Mouse (Mus musculus) cerebellum, adult 2 months (tissue): ENCODE measurements around the gene Upk1a. TPM values are rescaled to one million over a fixed set of nuclear protein-coding genes. Genes with fewer than 3 reads are reported as not detected.

Source experiments
- DNase-seq, 2 experiments: peaks; one replicate each; pipeline ENCODE4 v3.0.0; 2021
- H3K27ac ChIP-seq: fragments of 200-500 bp; 2 replicates; pipeline ENCODE4 v1.5.1; 2012; ENCODE audit warnings: low read length, control low read depth, inconsistent platforms; ENCODE audit not compliant: insufficient read depth
- H3K27me3 ChIP-seq: fragments of 200-500 bp; 2 replicates; pipeline ENCODE4 v1.6.1; 2012; ENCODE audit warnings: inconsistent platforms, mild to moderate bottlenecking, low read length, moderate library complexity; ENCODE audit not compliant: control insufficient read depth, insufficient read depth
- H3K4me1 ChIP-seq: fragments of 200-500 bp; 2 replicates; pipeline ENCODE4 v1.6.1; 2011; ENCODE audit warnings: low read length; ENCODE audit not compliant: control insufficient read depth, insufficient read depth
- H3K4me3 ChIP-seq: fragments of 200-500 bp; replicated peaks from 2 replicates; pipeline ENCODE3; 2011; ENCODE audit warnings: mild to moderate bottlenecking, low read depth, low read length, control low read depth; ENCODE audit not compliant: insufficient read depth
- CTCF ChIP-seq: fragments of 200-500 bp; IDR thresholded peaks from 2 replicates; pipeline ENCODE4 v1.5.1; 2011; ENCODE audit warnings: low read depth, mild to moderate bottlenecking, control low read depth, low read length, moderate library complexity, borderline replicate concordance; ENCODE audit not compliant: insufficient read depth
- POLR2A ChIP-seq: fragments of 200-500 bp; IDR thresholded peaks from 2 replicates; pipeline ENCODE4 v1.6.1; 2011; ENCODE audit warnings: low read length, control low read depth, borderline replicate concordance; ENCODE audit not compliant: insufficient read depth
- WGBS: fragments of 180-500 bp; shearing (Covaris S2); methylation state at CpG from one replicate; pipeline ENCODE4 v1.1.7; 2018; 5-methylcytosine and 5-hydroxymethylcytosine counted together
- polyA plus RNA-seq: library from polyadenylated mRNA; depleted of rRNA; stranded (reverse); fragments of >200 nt; gene quantifications from 2 replicates; pipeline ENCODE4 v1.2.3, GENCODE M21; 2012

The Upk1a gene
- polyA plus RNA-seq, 1 experiment, result 2.0 TPM

- no peak for DNase-seq
- Histone ChIP-seq H3K27me3 (no peaks in the 10 kb centered on the region), H3K4me3 (no peak overlapping the region), H3K27ac (no peak overlapping the region), H3K4me1 (peaks cover 7% of the 10 kb centered on the region; the same call in 1 of the 2 replicates)
- TF ChIP-seq POLR2A, result no peak
- TF ChIP-seq CTCF, result no peak
- 83% methylated on average over 9 of the region's 9 CpGs for WGBS
Measured at GRCm38 (mm10) chr7:30590927-30591604, 21.6 kb downstream of the Upk1a start.

DNA sequence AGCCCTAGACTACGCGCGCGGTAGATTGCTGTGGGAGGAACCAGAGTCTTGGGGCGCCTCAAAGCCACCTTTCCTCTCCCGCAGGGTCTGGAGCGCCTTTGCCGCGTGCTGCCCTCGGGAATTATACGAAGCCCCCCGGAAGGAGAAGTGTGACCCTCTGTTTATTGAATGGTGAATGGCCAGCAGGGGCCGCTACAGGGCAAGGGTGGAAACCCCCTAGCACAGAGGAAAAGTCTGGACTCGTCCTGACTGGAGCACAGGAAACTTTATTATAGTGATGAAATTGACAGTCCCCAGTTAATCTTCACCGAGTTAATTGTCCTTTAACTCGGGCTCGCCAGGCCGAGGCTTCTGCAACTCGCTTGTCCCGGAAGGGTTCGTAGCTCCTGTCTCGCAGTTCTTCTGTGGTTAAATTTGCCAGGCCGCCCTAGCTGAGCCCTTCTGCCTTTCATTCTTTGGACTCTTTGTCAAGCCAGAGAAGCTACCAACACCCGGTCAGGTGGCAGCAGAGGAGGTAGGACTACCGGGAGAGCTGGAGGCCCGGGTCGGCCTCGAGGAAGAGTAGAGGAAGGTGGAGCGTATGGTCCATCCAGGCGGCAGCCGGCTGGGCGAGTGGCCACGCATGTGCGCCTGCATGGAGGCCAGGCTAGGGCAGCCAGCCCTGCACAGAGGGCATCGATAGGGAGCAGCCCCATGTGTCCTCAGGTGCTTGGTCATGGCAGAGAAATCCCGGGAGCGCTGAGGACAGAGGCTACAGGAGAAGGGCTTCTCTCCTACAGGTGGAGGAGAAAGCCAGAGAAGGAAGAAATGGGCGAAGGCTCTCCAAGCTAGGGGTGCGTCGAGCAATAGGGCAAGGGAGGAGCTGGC, 23.0 kb downstream of the Upk1a start:
- peaks cover 7% of the 10 kb centered on the region; the same call in 1 of the 2 replicates for H3K4me1 ChIP-seq
- H3K27ac ChIP-seq, result peak overlapping the region; percentile 44; the same call in 1 of the 2 replicates
- H3K27me3 ChIP-seq, result no peaks in the 10 kb centered on the region
- TF ChIP-seq CTCF (peak; percentile 89), POLR2A (no peak)
- DNase-seq, result peak; percentile 75 to 86
- WGBS, result 20% methylated on average over 40 of the region's 40 CpGs
- peak overlapping the region; percentile 69 for H3K4me3 ChIP-seq

- under 1% methylated on average over 62 of the region's 68 CpGs for WGBS
- Histone ChIP-seq H3K4me3 (peak within 1 kb of the TSS; percentile 69), H3K27me3 (no peaks in the 10 kb centered on the region), H3K27ac (peak within 1 kb of the TSS; percentile 83), H3K4me1 (peaks cover 7% of the 10 kb centered on the region; the same call in 1 of the 2 replicates)
- peak; percentile 97 to 99 for DNase-seq
- TF ChIP-seq CTCF, result no peak; the same call in 1 of the 2 replicates
- peak; percentile 39; the same call in 1 of the 2 replicates for TF ChIP-seq POLR2A
Measured at GRCm38 (mm10) chr7:30588676-30589434, 23.8 kb downstream of the Upk1a start, which contains the start of gene Kmt2b. Gene Kmt2b, minus strand, starts transcription at chr7:30588726.

GRCm38 (mm10) chr7:30587842-30588667, 24.6 kb downstream of the Upk1a start:
- H3K4me1 ChIP-seq, result peaks cover 7% of the 10 kb centered on the region; the same call in 1 of the 2 replicates
- peak in 1 of 2 experiments; percentile 80 for DNase-seq

GRCm38 (mm10) chr7:30586455-30587020, 26.1 kb downstream of the Upk1a start:
- 60% methylated on average over 28 of the region's 28 CpGs for WGBS
- Histone ChIP-seq H3K27ac (no peak overlapping the region), H3K4me1 (peaks cover 7% of the 10 kb centered on the region; the same call in 1 of the 2 replicates), H3K4me3 (no peak overlapping the region), H3K27me3 (no peaks in the 10 kb centered on the region)
- no peak for DNase-seq
- no peak for TF ChIP-seq POLR2A
- TF ChIP-seq CTCF, result no peak

More at GRCm38 (mm10) chr7:30587842-30588667, 24.6 kb downstream of the Upk1a start:
- no peak for TF ChIP-seq CTCF
- no peak for TF ChIP-seq POLR2A
- H3K27me3 ChIP-seq, result no peaks in the 10 kb centered on the region
- under 1% methylated on average over 67 of the region's 67 CpGs for WGBS
- peak overlapping the region; percentile 83 for H3K27ac ChIP-seq
- peak overlapping the region; percentile 62 for H3K4me3 ChIP-seq

DNA sequence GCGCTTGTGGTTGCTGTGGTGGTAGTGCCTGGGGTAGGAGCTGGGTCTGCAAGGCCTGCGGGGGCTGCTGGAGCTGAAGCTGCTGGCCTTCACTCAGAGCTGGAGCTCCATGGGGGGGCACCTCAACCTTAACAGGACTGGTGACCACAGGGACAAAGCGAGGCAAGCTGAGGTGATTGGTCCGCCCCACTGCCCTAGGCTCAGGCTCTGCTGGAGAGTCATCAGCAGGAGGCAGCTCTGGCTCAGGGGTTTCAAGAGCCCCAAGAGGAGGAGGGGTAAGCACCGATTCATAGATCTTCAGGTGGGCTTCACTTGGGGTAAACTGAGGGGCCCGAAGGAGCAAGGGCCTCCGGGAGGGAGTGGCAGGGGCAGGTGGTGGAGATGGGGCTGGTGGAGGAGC, 27.5 kb downstream of the Upk1a start:
- H3K27ac ChIP-seq, result no peak overlapping the region
- DNase-seq, result no peak
- H3K27me3 ChIP-seq, result no peaks in the 10 kb centered on the region
- WGBS, result 95% methylated on average over 7 of the region's 7 CpGs
- TF ChIP-seq POLR2A, result no peak
- TF ChIP-seq CTCF, result no peak
- no peak overlapping the region for H3K4me3 ChIP-seq
- H3K4me1 ChIP-seq, result peaks cover 7% of the 10 kb centered on the region; the same call in 1 of the 2 replicates

- TF ChIP-seq POLR2A (no peak), CTCF (no peak)
- H3K27ac ChIP-seq, result no peak overlapping the region
- H3K4me1 ChIP-seq, result peaks cover 7% of the 10 kb centered on the region; the same call in 1 of the 2 replicates
- no peak overlapping the region for H3K4me3 ChIP-seq
- no peak for DNase-seq
- H3K27me3 ChIP-seq, result no peaks in the 10 kb centered on the region
- 93% methylated on average over 10 of the region's 10 CpGs for WGBS
Measured at GRCm38 (mm10) chr7:30584339-30584738, 28.3 kb downstream of the Upk1a start.
